Mouse (Mus musculus): Measurements from ENCODE around the gene Rnf216.

GRCm38 (mm10) chr5:143079806-143080205 is 33.0 kb downstream of the Rnf216 start:
- no peak for TF ChIP-seq CTCF (IDR thresholded peaks at IDR 0.05; ENCODE audit: borderline replicate concordance, insufficient read depth, low read length)
- TF ChIP-seq POLR2A (IDR thresholded peaks at IDR 0.05; ENCODE audit: low read depth, low read length) = no peak
